Mouse (Mus musculus) neural tube, embryonic 15.5 days (tissue): ENCODE data around the gene Abl1. TPM values are rescaled to one million over a fixed set of nuclear protein-coding genes. Genes with fewer than 3 reads are reported as not detected.

Experiments used
- ATAC-seq: fragments of 200-750 bp; cut with Nextera tagmentation; 2 replicates; pipeline ENCODE4 v1.8.0; 2017; ENCODE audit warnings: mild to moderate bottlenecking, moderate TSS enrichment, moderate library complexity; ENCODE audit not compliant: low FRiP score
- H3K27ac ChIP-seq: fragments of 300-500 bp; sonication (generic); replicated peaks from 2 replicates; pipeline ENCODE4 v1.5.1; 2015; ENCODE audit warnings: mild to moderate bottlenecking, inconsistent platforms
- H3K27me3 ChIP-seq: fragments of 300-500 bp; sonication (generic); replicated peaks from 2 replicates; pipeline ENCODE4 v1.6.1; 2015; ENCODE audit warnings: inconsistent platforms
- H3K36me3 ChIP-seq: fragments of 300-500 bp; sonication (generic); 2 replicates; pipeline ENCODE4 v1.6.1; 2015; ENCODE audit warnings: inconsistent platforms
- H3K4me1 ChIP-seq: fragments of 300-500 bp; sonication (generic); 2 replicates; pipeline ENCODE4 v1.6.1; 2015; ENCODE audit warnings: inconsistent platforms
- H3K4me2 ChIP-seq: fragments of 300-500 bp; sonication (generic); 2 replicates; pipeline ENCODE4 v1.6.1; 2015; ENCODE audit warnings: inconsistent platforms, mild to moderate bottlenecking, moderate library complexity
- H3K4me3 ChIP-seq: fragments of 300-500 bp; sonication (generic); replicated peaks from 2 replicates; pipeline ENCODE4 v1.5.1; 2015; ENCODE audit warnings: mild to moderate bottlenecking, inconsistent platforms
- H3K9ac ChIP-seq: fragments of 300-500 bp; sonication (generic); replicated peaks from 2 replicates; pipeline ENCODE4 v1.6.1; 2015; ENCODE audit warnings: mild to moderate bottlenecking, inconsistent platforms
- H3K9me3 ChIP-seq: fragments of 300-500 bp; sonication (generic); replicated peaks from 2 replicates; pipeline ENCODE4 v1.6.1; 2016; ENCODE audit warnings: inconsistent platforms
- WGBS: fragments of 180-500 bp; shearing (Covaris S2); methylation state at CpG from one replicate; pipeline ENCODE4 v1.1.7; 2015; ENCODE audit warnings: mixed read lengths; 5-methylcytosine and 5-hydroxymethylcytosine counted together
- polyA plus RNA-seq: library from polyadenylated mRNA; unstranded; fragments of >200 nt; fragmentation: Nextera tagmentation; extraction: Ambion mirVana; gene quantifications from 2 replicates; pipeline ENCODE4 v1.2.1, GENCODE M21; 2015

Gene Abl1
- polyA plus RNA-seq, 1 experiment from 2014 or later = 13.3 TPM

GRCm38 (mm10) chr2:31769115-31769514 is 80.9 kb downstream of the Abl1 start:
- no peaks in the 10 kb centered on the region for H3K9me3 ChIP-seq
- no peak overlapping the region for H3K4me3 ChIP-seq
- H3K27ac ChIP-seq = peak overlapping the region; percentile 60
- H3K4me2 ChIP-seq = 0 out of 2 replicates have a peak overlapping the region, but pooled peaks have one; percentile 13
- no peak overlapping the region for H3K9ac ChIP-seq
- H3K4me1 ChIP-seq = peaks cover 37% of the 10 kb centered on the region
- 36% methylated on average over 4 of the region's 4 CpGs for WGBS
- no peaks in the 10 kb centered on the region for H3K36me3 ChIP-seq
- H3K27me3 ChIP-seq = no peaks in the 10 kb centered on the region
- ATAC-seq = no peak

DNA sequence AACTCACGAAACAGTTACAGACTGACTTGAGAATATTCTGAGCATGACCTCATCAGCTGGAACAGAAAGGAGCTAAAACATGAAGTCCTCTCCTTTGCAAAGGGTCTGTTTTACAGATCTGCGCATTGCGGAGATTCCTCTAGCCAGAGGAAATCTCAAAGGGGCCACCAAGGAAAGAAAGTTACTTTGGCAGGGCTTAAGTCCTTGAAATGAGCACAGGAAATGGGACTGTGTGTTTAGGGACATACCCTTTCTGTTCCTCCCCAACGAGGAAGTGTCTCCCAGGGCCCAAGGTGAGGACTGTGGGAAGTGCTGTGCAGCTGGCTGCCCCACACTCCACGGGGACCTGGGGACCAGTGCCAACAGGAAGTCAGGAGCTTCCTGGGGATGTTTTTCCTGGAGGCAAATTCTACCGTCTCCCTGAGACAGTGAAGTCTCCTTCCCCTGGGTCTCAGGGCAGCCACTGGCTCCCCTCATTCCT is 81.5 kb downstream of the Abl1 start:
- Histone ChIP-seq H3K27me3 (no peaks in the 10 kb centered on the region), H3K4me1 (peaks cover 37% of the 10 kb centered on the region), H3K4me3 (no peak overlapping the region), H3K27ac (peak overlapping the region; percentile 60), H3K4me2 (no peak overlapping the region; the same call in 1 of the 2 replicates), H3K36me3 (no peaks in the 10 kb centered on the region), H3K9me3 (no peaks in the 10 kb centered on the region), H3K9ac (no peak overlapping the region)
- ATAC-seq = no peak
- WGBS = 39% methylated on average over 6 of the region's 6 CpGs

DNA sequence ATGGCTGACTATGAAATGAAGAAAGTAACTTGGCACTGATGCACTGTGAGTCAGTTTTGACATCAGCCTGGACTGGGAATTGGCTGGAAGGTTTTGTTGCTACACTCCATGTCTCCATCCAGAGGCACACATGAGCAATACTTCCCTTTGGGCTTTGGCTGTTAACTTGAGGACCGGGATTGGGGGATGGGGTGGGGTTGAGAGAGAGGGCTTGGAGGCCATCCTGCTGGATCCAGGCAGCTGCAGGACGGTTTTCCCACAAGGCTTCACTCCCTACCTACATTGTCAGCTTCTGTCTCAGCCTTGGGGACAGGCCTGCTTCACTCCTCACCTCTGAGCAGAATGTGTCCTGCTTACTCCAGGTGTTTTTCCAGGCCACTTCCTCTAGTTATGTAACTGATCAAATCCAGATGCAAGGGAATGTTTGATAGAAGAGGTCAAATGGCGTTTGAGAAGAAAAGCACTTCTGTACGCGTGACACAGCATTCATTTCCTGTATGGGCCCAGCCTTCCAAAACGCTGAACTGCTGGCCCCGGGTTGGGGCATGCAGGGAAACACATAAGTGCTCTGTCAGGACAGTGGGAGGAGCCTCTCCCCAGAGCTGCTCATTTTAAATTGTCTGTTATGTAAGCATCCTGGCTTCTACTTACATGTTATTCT is 82.7 kb downstream of the Abl1 start:
- Histone ChIP-seq H3K9ac (no peak overlapping the region), H3K27ac (peak overlapping the region; percentile 42; the same call in 1 of the 2 replicates), H3K36me3 (no peaks in the 10 kb centered on the region), H3K4me1 (peaks cover 37% of the 10 kb centered on the region), H3K27me3 (no peaks in the 10 kb centered on the region), H3K9me3 (no peaks in the 10 kb centered on the region), H3K4me2 (no peak overlapping the region), H3K4me3 (no peak overlapping the region)
- 55% methylated on average over 7 of the region's 7 CpGs for WGBS
- no peak for ATAC-seq

DNA sequence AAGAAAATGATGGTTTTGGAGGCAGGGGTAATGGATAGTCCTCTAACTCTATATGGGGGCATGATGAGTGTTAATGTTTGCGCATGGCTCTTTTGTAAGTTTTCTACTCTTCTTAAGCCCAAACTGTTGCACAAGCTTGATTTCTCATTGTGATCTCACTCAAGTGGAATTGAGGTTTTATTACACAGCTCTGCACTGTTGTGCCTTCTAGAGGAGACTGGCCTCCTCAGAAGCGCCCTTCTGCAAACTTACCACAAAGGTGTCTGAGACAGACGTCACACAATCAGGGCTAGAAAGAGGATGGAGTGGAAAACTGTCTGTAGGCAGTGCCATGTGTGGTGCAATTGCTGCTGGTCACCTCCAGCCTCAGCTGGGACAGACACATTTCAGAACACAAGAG is 88.3 kb downstream of the Abl1 start:
- Histone ChIP-seq H3K27ac (no peak overlapping the region), H3K36me3 (peaks cover 27% of the 10 kb centered on the region), H3K4me3 (no peak overlapping the region), H3K4me2 (no peak overlapping the region), H3K4me1 (peaks cover 7% of the 10 kb centered on the region; the same call in 1 of the 2 replicates), H3K9ac (no peak overlapping the region), H3K27me3 (no peaks in the 10 kb centered on the region), H3K9me3 (no peaks in the 10 kb centered on the region)
- ATAC-seq = no peak
- 96% methylated on average over 3 of the region's 3 CpGs for WGBS

GRCm38 (mm10) chr2:31779258-31779657 is 91.1 kb downstream of the Abl1 start:
- H3K9ac ChIP-seq = no peak overlapping the region
- H3K36me3 ChIP-seq = peaks cover 27% of the 10 kb centered on the region
- WGBS = 89% methylated on average over 2 of the region's 2 CpGs

GRCm38 (mm10) chr2:31782958-31783602 is 94.9 kb downstream of the Abl1 start:
- H3K4me3 ChIP-seq = no peak overlapping the region
- H3K27ac ChIP-seq = no peak overlapping the region
- ATAC-seq = no peak
- H3K9me3 ChIP-seq = no peaks in the 10 kb centered on the region
- H3K4me2 ChIP-seq = no peak overlapping the region
- no peak overlapping the region for H3K9ac ChIP-seq
- H3K4me1 ChIP-seq = peaks cover 25% of the 10 kb centered on the region
- WGBS = 64% methylated on average over 8 of the region's 8 CpGs
- H3K36me3 ChIP-seq = peaks cover 34% of the 10 kb centered on the region
- no peaks in the 10 kb centered on the region for H3K27me3 ChIP-seq

More at GRCm38 (mm10) chr2:31779258-31779657, 91.1 kb downstream of the Abl1 start:
- H3K4me1 ChIP-seq = peaks cover 14% of the 10 kb centered on the region
- H3K27ac ChIP-seq = no peak overlapping the region
- H3K27me3 ChIP-seq = no peaks in the 10 kb centered on the region
- no peaks in the 10 kb centered on the region for H3K9me3 ChIP-seq
- H3K4me2 ChIP-seq = no peak overlapping the region
- H3K4me3 ChIP-seq = no peak overlapping the region
- no peak for ATAC-seq

- H3K36me3 ChIP-seq = peaks cover 26% of the 10 kb centered on the region
- H3K4me1 ChIP-seq = peaks cover 25% of the 10 kb centered on the region
- H3K27ac ChIP-seq = no peak overlapping the region
- ATAC-seq = peak; percentile 72
- no peak overlapping the region for H3K4me3 ChIP-seq
- H3K9ac ChIP-seq = no peak overlapping the region
- no peaks in the 10 kb centered on the region for H3K27me3 ChIP-seq
- H3K9me3 ChIP-seq = no peaks in the 10 kb centered on the region
- WGBS = 48% methylated on average over 9 of the region's 9 CpGs
- no peak overlapping the region for H3K4me2 ChIP-seq
Observed at GRCm38 (mm10) chr2:31785074-31785473, 96.9 kb downstream of the Abl1 start.

GRCm38 (mm10) chr2:31787029-31787428 is 98.9 kb downstream of the Abl1 start:
- WGBS = 14% methylated on average over 7 of the region's 7 CpGs
- peak; percentile 37; the same call in 1 of the 2 replicates for ATAC-seq
- Histone ChIP-seq H3K27ac (no peak overlapping the region), H3K9me3 (no peaks in the 10 kb centered on the region), H3K4me2 (no peak overlapping the region), H3K4me1 (peaks cover 20% of the 10 kb centered on the region), H3K27me3 (no peaks in the 10 kb centered on the region), H3K9ac (no peak overlapping the region), H3K4me3 (no peak overlapping the region), H3K36me3 (peaks cover 31% of the 10 kb centered on the region)

GRCm38 (mm10) chr2:31788227-31788626 is 100.1 kb downstream of the Abl1 start:
- H3K4me3 ChIP-seq = no peak overlapping the region
- H3K9me3 ChIP-seq = no peaks in the 10 kb centered on the region
- H3K27ac ChIP-seq = no peak overlapping the region
- WGBS = 73% methylated on average over 3 of the region's 3 CpGs
- no peak for ATAC-seq
- H3K9ac ChIP-seq = no peak overlapping the region
- H3K36me3 ChIP-seq = peaks cover 42% of the 10 kb centered on the region
- no peak overlapping the region for H3K4me2 ChIP-seq
- no peaks in the 10 kb centered on the region for H3K27me3 ChIP-seq
- peaks cover 15% of the 10 kb centered on the region for H3K4me1 ChIP-seq

DNA sequence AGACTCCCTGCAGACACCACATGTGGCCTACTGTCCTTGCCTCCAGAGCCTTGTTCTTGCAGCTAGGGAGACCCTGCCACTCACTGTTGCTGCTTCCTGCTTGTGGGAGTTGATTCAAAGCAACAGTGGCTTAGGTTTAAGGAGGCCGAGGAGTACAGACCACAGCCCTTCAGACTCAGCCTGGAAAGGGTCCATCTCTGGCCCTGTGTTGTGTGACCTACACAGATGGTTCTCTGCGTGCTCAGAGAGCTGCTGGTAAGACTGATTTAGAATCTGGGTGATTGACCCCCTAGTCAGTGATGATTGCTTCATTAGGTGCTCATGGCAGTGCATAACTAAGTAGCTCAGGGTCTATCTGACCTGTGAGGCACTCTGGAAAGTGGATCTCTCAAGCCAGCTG is 101.0 kb downstream of the Abl1 start:
- no peaks in the 10 kb centered on the region for H3K9me3 ChIP-seq
- peaks cover 11% of the 10 kb centered on the region for H3K4me1 ChIP-seq
- H3K27me3 ChIP-seq = no peaks in the 10 kb centered on the region
- WGBS = 86% methylated on average over 2 of the region's 2 CpGs
- no peak for ATAC-seq
- no peak overlapping the region for H3K4me3 ChIP-seq
- no peak overlapping the region for H3K27ac ChIP-seq
- H3K9ac ChIP-seq = no peak overlapping the region
- H3K36me3 ChIP-seq = peaks cover 42% of the 10 kb centered on the region
- no peak overlapping the region for H3K4me2 ChIP-seq

- Histone ChIP-seq H3K9me3 (no peaks in the 10 kb centered on the region), H3K4me2 (no peak overlapping the region), H3K27me3 (no peaks in the 10 kb centered on the region), H3K9ac (no peak overlapping the region), H3K4me1 (peaks cover 3% of the 10 kb centered on the region; the same call in 1 of the 2 replicates), H3K36me3 (peaks cover 47% of the 10 kb centered on the region), H3K27ac (0 out of 2 replicates have a peak overlapping the region, but pooled peaks have one; percentile 24), H3K4me3 (no peak overlapping the region)
- no peak for ATAC-seq
- 84% methylated on average over 13 of the region's 13 CpGs for WGBS
Observed at GRCm38 (mm10) chr2:31790728-31791251, 102.6 kb downstream of the Abl1 start.

- Histone ChIP-seq H3K4me2 (no peak overlapping the region), H3K4me3 (no peak overlapping the region), H3K27me3 (no peaks in the 10 kb centered on the region), H3K9ac (no peak overlapping the region), H3K36me3 (peaks cover 51% of the 10 kb centered on the region), H3K9me3 (no peaks in the 10 kb centered on the region), H3K27ac (no peak overlapping the region), H3K4me1 (peaks cover 3% of the 10 kb centered on the region; the same call in 1 of the 2 replicates)
- ATAC-seq = no peak
- WGBS = 92% methylated on average over 8 of the region's 8 CpGs
Observed at GRCm38 (mm10) chr2:31791260-31791659, 103.1 kb downstream of the Abl1 start.
